Mouse (Mus musculus): ENCODE data around the gene B9d1.

DNA sequence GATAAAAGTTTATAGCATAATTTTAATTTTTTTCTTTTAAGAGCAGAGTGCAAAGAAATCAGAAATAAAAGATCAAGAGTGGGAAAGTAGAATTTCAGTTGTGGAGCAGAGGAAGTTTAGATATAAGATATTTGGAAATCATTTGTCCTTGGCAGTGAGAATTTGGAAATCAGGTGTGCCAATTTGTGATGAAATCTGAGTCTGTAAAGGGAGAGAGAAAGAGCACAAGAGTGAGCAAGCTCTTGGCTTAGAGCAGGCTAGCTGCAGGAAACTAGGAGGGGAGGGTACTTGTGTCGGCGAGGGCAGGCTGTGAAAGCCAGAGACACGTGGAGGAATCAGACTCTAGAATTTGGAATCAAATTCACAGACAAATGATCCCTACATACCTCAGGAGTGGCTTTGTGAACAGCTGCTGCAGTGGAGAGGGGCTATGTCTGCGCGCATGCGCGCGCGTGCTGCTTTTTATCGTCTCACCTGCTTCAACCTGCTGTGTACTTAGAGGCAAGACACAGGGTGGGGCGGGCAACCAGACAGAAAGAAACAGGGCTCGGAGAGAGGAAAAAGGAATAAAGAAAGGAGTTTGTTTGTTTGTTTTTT is 28.1 kb upstream of the B9d1 start:
- TF ChIP-seq POLR2A (IDR thresholded peaks at IDR 0.05; ENCODE audit: low read depth, low read length) (no peak), CTCF (conservative IDR thresholded peaks at IDR 0.05; ENCODE audit: insufficient read depth, insufficient read length, low read depth, low read length) (no peak)
